Mouse (Mus musculus) brain, embryonic 14.5 days (tissue): ENCODE data around the gene Pan3.

Experiments
- CTCF ChIP-seq: fragments of 200-500 bp; IDR thresholded peaks from 2 replicates; pipeline ENCODE4 v1.5.1; 2012; ENCODE audit warnings: inconsistent platforms, mild to moderate bottlenecking, moderate library complexity, borderline replicate concordance; ENCODE audit not compliant: insufficient read depth, insufficient read length; ENCODE audit errors: extremely low read depth
- POLR2A ChIP-seq: fragments of 200-500 bp; IDR thresholded peaks from 2 replicates; pipeline ENCODE4 v1.6.1; 2012; ENCODE audit warnings: mild to moderate bottlenecking, inconsistent platforms, borderline replicate concordance; ENCODE audit not compliant: poor library complexity, insufficient read depth, insufficient read length, severe bottlenecking; ENCODE audit errors: extremely low read depth

GRCm38 (mm10) chr5:147473856-147474255 lies 43.9 kb downstream of the Pan3 start:
- TF ChIP-seq CTCF (no peak), POLR2A (no peak)
